Mouse (Mus musculus): Measurements from ENCODE around the gene Glod4.

DNA sequence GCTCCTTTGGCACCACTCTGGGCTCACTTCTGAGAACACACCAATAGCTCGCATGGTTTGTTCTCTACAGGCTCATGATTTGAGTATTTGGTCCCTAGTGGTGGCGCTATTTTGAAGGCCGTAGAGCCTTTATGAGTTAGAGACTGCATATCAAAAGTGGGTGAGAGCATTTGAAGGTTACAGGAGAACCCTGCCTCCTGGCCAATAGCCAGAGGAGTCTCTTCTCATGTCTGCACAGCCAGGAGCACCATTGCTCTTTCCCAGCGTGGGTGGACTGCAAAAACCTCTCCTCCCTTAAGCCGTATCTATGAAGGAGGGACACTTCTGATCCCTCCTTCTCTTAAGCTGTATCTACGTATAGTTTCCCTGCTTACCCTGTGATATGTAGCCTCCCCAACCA lies 166.2 kb downstream of the Glod4 start:
- TF ChIP-seq POLR2A (IDR thresholded peaks at IDR 0.05; ENCODE audit: low read depth, low read length) (no peak), CTCF (IDR thresholded peaks at IDR 0.05; ENCODE audit: extremely low read depth, insufficient read length, insufficient replicate concordance, low read depth, low read length) (no peak)

Data from small intestine, adult 2 months (tissue).